Mouse (Mus musculus) layer of hippocampus, adult 9-11 months (tissue): Measurements from ENCODE around the gene Ppil4.
"Not testable (repeated sequence)": the region's sequence is repeated elsewhere in the genome, so short reads cannot be mapped to it uniquely, and the experiment has no call there.

Source experiments
- DNase-seq: peaks from one replicate; pipeline ENCODE4 v3.0.0; 2022

Gene Ppil4

DNA sequence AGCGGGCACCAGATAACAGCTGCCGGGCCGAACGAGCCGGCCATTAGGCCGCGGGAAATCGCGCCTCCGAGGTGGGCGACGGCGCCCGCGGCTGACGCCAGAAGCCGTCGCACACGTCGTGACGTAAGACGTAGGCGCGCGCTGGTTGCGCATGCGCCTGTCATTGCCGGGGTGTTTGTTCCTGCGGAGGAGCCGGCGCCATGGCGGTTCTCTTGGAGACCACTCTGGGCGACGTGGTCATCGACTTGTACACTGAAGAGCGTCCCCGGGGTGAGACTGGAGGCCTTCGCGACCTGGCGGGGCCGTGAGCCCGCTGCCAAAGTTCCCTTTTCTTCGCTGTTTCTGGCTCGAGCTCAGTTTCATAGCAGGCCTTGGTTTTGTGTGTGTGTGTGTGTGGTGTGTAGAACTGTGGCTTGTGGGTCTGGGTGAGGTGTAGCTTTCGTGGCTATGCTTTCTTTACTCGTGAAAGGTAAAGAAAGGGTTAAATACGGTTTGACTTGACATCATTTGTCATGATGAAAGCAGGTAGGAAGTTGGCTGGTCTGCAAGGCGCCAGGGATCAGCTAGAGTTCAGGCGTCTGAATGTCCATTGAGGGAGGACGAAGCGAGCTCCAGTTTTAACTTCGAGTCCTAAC lies at the start of gene Ppil4, which contains the start of gene Ginm1:
Ppil4 (plus strand) TSS at position 141 of the 635 bp plus-strand sequence.
Ginm1 (minus strand) TSS at position 74 of the 635 bp plus-strand sequence.
- peak; percentile 87 for DNase-seq

DNA sequence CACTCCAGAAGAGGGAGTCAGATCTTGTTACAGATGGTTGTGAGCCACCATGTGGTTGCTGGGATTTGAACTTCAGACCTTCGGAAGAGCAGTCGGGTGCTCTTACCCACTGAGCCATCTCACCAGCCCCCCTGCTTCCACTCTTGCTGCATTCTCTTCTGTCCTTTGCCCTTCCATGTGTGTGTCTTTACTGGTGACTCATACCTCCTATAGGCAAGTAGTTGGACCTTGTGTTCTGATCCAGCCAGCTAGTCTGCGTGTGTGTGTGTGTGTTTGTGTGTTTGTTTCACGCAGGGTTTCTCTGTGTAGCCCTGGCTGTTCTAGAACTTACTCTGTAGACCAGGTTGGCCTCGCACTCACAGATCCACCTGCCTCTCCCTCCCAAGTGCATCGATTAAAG lies 47.2 kb upstream of the Ppil4 start:
- DNase-seq, result not testable (repeated sequence)

DNA sequence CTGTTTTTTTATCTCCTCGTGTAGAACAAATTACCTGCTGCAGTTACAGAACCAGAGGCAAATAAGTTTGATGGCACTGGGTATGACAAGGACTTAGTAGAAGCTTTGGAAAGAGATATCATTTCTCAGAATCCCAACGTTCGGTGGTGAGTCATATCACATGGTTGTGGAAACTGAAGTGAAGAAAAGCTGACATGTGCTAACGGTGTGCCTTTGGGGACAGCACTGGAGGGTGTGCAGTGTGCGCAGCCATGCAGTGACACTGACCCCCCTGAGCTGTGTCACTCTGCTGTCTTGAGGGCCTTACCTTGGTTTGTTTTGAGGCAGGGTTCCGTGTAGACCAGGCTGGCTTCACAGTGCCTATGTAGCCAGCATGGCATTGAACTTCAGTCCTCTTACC lies 43.9 kb upstream of the Ppil4 start:
- DNase-seq, result no peak

DNA sequence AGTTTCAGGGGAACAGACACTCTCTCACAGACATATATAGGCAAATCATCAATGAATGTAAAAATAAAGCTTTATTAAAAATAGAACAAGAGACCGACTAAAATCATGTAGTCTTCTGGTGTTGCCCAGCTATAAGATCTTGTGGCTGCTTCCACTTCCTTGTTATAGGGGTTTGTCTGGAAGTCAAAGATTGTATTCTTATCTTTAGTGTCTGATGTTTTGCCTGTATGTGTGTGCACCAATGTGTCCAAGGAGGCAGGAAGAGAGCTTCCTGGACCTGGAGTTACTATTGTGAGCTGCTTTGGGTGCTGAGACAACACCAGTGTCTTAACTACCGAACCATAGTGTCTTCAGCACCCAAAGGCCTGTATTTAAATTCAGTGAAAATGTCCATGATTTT lies 35.1 kb upstream of the Ppil4 start:
- DNase-seq, result no peak

DNA sequence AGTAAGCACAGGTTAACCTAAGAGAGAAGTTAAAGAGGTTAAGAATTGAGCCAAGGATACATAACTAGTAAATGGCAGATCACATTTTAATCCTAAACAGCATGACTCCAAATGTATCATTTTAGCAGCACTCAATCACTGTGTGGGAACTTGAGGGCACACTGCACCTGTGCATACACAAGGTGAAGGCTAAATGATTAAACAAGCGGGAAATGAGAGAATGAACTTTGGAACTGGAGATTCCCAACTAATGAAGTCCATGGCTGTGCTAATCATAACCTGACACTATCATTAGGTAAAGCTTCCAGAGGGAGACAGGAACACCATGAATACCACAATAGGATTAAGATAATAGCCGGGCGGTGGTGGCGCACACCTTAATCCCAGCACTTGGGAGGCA lies 20.3 kb upstream of the Ppil4 start:
- no peak for DNase-seq

DNA sequence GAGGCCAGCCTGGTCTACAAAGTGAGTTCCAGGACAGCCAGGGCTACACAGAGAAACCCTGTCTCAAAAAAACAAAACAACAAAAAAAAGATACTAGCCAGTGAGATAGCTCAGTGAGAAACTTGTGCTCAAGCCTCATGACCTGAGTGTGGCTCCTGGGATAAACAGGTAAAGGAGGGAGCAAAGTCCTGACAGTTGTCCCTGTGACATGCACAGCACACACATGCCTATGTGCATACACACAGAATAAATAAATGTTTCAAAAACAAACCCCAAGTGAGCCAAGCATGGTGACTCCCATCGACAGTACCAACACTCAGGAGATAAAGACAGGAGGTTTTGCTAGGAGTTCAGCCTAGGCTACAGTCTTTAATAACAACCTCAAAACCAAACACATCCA lies 19.9 kb upstream of the Ppil4 start:
- no peak for DNase-seq

DNA sequence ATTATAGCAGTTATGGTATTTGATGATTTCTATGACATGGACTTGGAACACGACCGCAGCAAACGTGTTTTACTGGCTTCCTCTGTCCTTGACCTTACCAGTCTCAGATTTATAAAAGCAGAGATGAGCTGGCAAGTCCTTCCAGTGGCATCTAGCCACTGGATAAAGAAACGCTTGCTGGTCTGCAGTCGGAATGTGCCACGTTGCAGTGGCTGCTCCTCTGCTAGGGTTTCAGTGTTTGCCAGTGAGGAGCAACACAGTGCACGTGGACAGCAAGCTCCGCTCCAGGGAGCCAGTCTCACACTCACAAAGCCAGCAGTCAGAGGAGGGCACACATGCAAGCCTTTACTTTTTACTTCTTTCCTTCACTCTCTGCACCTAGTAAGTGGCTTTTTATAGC lies 17.3 kb upstream of the Ppil4 start:
- DNase-seq, result no peak

DNA sequence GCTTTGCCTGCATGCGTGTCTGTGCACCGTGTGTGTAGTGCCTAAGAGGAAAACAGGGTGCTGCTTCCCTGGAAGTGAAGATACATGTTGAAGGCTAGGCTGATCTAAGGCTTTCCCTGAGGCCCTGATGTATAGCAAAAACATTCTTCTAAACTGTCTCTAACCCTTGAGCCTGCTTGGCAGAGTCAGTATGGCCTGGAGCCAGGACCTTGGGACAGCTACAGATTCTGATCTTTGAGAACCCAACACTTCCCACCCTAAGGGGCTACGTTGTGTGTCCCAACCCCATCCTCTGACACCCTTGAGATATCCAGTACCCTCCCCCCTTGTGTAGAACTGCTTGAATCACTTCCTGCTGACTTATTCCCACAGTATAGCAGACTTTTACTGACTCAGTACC lies 14.3 kb upstream of the Ppil4 start:
- no peak for DNase-seq

DNA sequence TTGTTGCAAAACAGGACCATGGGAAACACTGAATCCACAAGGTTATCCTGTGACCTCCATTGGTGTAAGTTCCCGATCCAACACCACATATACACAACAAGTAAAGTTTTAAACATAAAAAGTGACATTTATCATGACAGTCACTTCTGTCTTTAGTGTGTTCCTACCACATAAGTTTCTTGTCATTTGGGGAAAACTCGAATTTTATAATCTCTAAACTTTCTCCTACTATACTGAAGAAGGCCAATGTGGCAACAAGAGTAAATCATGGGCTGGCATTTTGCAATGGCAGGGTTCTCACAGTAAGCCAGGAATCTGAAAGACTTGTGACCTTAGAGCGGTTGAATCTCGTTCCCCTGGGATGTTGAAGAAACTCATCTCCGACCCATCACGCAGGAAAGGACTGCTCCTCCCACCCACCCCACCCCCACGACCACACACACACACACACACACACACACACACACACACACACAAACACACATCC lies 12.9 kb upstream of the Ppil4 start:
- DNase-seq, result no peak

DNA sequence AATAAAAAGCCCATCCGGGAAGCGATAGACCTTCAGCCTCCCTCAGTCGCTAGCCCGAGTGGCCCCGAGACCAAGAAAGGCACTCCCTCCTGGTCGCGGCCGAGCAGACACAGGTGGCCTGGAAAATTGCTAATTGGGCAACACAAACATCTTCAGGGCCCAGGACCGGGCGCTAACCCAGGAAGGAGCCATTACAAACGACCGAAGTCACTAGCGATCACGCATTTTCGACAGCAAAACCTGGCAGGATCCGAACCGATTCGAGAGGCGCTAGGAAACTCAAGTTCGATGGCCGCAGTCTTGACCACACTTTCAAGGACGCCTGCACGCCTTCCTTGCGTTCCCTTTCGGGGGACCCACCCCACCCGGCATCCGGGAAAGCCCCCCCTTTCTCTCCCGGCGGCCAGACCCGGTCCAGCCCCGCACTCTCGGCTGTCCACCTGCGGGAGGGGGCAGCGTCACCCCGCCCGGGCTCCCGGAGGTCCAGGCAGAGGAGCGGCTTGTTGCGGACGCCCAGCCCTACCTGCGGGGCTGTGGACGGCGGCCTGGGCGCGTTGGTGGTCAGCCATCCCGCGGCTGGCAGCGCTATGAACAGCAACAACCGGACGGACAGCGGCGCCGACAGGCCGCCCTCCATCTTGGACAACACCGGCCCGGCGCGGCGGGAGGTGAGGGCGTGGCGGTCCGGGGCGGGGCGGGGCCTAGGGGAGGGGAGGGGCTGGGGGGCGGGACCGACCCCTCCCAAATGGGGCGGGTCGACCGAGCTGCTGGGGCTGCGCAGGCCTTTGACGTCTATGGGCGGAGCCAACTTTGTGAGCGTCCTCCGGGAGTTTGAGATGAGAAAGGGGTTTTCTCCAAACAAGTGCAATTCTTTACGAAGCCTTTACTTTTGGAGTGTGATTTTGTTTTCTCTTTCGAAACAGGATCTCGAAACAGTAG lies 12.2 kb upstream of the Ppil4 start:
- DNase-seq, result peak; percentile 88

DNA sequence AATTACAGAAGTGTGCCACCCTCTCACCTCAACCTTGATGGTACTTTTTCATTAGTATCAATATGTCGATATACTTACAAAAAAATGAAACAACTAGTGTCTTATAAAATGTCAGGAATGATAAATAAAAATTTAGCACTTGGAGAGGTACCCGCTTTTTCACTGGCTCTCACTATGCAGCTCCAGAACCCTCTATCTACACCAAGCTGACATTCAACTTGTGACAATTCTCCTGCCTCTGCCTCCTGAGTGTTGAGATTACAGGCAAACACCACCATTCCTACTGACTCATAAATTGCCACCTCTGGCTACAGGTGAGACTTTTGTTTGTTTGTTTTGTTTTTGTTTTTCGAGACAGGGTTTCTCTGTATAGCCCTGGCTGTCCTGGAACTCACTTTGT lies 11.5 kb upstream of the Ppil4 start:
- DNase-seq, result no peak

DNA sequence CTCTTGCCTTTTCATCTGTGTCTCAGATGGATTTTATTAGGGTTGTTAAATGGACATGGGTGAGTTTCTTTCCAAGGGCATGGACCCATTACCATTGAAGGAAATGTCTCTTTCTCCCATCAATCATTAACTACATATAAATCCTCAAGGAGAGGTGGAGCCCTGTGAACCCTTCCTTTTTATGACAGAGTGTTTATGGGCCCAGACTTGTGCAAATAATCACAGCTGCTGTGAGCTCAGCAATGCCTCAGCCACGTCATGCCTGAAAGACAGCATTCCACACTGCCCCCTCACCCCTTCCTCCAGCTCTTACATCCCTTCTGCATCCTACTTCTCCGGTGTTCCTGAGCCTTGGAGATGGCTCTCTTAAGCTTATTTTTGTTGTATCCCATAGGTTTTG lies 5.4 kb upstream of the Ppil4 start:
- DNase-seq, result no peak

DNA sequence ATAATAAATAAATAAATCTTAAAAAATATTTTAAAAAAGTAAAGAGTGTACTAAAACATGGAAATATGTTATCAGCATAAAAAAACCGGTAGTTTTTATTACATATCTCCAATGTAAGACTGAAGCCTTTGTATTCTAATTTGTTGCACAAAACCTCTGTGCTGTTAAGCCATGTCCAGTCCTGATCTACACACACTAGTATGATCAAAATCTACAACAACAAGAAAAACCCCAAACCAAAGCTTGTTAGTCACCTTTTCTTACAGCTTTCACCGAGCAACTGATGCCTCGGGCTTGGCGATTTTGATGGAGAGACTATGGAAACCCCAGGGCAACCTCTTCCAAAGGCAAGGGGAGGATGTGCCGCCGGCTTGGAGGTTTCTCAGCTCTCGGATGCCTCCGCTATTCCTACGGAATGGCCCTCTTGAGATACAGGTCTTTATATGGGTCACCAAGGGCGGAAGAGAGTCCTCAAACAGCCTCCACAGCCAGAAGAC lies 389 bp upstream of the Ppil4 start:
- DNase-seq, result no peak

DNA sequence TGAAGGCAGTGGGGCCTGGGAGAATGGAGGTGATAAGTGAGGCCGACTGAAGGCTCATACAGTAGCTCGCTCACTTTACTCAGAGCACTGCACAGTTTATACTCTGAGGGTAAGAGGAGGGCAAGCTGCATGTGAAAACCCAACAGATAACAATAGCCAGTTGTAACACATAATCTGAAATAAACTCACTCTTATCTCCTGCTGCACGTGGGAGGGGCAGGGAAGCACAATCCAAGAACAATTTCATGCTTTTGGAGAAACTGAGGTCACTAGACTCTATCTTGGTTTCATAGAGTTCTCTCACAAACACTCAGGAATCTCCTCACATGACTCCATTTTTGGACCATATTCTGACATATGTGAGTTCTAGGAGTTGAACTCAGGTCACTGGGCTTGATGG lies 8.6 kb downstream of the Ppil4 start:
- no peak for DNase-seq

DNA sequence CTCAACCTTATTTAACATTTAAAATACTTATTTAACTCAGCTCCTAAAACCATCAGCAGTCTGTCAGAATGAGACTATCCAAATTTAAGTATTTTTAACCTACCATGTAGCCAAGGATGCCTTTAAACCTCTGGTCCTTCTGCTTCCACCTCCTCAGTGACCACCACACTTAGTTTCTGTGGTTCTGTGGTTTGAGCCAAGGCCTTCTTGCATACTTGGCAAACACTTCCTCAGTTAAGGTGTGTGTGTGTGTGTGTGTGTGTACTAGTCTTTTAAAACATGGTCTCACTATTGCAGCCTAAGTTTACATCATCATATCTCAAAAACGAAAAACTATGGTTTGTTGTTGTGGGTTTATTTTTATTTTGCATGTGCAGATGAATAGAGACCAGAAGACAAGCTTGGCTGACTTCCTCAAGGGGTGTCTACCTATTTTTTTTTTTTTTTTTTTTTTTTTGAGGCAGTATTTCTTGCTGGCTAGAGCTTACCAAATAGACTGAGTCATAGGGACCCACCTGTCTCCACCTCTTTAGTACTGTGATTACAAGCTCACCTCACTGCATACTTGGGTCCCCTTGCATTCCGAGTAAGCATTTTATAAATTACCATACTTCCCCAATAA lies 9.9 kb downstream of the Ppil4 start:
- no peak for DNase-seq

DNA sequence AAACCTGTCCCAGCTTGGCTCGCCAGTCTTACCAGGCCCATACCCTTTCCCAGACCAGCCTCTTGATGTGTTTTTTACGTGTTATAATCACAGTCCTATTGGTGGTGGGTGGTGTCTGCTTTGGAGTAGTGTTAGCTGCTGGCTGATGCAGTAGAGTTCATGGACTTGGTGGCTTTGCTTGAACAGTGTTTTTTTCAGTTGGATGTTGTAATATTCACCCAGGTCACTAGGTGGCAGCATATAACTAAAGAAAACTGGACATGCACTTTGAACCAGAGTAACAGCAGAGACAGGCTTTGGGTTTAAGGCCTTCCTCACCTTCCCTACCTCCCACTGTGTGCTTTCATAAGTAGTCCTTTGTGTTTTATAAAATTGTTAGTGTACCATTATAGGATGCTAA lies 17.2 kb downstream of the Ppil4 start:
- peak; percentile 44 for DNase-seq

DNA sequence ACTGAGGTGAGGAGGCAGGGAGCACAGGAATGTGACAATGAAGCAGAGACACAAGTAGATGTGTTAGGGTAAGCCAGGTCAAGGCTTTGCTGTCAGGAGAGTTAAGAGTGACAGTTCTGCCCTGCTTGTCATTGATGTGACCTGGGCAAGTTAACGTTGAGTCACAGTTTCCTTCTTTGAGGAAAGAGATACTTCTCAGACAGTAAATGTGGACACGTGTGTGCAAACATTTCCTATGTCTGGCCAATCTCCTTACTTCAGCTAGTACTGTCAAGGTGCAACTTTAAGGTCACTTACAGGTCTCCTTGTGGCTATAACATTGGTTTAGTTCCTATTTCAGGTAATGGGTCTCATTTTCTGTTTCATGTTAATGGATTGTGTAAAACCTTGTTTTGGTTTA lies 23.8 kb downstream of the Ppil4 start:
- DNase-seq, result no peak

DNA sequence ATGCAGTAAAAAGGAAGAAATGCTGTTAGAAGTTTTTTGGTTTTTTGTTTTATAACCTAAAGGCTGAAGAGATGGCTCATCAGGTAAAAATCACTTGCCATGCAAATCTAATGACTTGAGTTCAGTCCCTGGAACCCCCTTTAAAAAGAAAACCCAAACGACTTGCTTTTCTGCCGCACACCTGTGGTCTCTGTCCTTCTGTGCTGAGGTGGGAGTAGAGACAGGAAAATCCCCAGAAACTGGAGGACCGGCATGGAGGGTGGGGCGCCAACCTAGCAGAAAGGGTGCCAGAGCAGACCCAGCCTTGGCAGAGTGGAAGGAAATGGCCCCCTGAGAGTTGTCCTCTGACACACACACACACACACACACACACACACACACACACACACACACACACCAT lies 26.0 kb downstream of the Ppil4 start:
- DNase-seq, result no peak

DNA sequence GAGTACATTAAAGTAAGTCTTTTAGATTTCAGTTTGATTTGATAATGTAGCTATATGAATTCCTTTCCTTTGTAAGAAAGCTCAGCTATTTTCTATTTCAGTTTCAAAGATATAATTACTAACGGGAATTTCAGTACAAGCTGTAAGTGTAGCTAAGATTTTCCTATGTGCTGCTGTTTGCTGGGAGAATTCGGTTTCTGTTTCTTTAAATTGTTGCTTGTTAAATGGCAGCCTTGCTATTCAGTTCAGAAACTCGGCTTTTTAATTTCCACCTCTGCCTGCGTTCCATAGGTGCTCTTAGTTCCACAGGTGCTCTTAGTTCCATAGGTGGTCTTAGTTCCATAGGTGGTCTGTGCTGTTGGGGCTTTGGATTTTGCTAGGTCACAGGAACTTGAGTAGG lies 26.5 kb downstream of the Ppil4 start:
- no peak for DNase-seq

DNA sequence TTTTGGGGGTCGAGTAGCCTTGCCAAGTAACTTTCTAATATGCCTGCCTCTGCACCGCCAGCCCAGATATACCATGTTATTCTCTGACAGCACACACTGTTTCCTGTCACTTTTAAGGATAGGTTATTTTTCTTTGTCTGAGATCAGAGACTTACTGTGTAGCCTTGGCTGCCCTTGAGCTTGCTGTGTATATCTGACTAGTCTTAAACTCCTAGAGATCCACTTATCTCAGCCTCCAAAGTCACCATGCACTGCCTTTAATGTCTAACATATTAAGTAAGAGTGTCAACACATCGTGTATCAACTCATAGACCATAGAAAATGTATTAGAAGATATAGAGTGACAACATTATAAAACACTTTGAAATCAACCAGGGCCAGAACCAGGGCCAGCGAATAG lies 26.9 kb downstream of the Ppil4 start:
- no peak for DNase-seq

DNA sequence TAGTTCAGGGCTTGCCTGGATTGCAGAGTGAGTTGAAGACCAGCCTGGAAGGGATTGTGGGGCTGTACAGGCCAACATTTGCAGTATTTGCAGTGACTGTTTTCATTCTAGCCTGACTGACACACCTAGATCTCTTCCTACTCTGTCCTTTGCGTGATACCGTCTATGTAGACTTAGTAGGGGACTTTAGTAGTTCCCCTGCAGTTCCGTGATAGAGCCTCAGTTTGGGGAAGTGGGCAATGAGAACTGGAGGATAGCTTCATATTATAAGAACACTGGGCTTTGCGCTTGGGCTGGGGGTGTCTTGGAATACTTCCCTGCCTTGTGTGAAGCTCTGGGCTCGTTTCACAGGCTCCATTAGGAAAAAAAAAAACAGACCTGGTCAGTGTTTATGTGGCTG lies 27.5 kb downstream of the Ppil4 start:
- no peak for DNase-seq

DNA sequence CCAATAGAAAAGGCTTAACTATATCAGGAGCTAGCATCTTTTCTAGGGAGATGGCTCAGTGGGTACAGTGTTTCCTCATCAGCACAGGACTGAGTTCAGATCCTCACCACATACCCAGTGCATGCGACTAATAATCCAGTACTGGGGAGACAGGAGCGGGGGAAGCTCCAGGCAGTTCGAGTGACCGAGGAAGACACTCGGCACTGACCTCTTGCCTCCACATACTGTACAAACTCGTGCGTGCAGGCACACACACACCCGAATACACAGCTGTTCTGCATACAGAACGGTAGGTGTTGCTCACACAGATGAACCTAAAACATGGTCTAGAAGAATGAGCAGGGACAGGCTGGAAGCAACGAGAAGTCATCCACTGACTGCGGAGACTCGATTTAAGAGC lies 29.3 kb downstream of the Ppil4 start:
- no peak for DNase-seq

DNA sequence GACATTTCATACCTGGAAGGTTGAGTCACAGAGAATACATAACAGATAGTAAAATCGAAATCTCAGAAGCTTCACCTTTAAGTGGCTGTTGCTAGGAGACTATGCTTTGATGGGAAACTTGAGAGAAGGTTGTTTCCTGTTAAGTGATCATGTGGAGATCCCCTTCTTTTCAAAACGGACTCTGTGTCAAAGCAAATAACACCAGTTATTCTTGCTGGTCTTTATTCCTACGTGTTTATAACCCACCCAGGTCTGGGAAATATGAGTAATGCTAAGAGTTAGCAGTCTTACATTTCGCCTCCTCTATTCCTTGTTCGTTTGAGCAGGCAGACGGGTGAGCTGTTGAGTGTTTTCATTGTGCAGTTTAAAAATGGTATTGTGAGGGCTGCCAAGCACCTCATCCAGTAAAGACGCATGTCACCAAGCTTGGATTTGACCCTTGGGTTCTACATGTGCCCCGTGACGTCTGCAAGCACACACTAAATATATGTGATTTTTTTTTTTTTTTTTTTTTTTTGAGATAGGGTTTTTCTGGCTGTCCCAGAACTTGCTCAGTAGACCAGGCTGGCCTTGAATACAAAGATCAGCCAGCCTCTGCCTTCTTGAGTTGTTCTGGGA lies 32.1 kb downstream of the Ppil4 start:
- no peak for DNase-seq
